40 mouse cellular contexts compared by ENCODE assay signal in genomic region chr6:115896346-115896745, GRCm38 (mm10). TPM values are rescaled to one million over a fixed set of nuclear protein-coding genes. Genes with fewer than 3 reads are reported as not detected.
DNase-seq lines count a peak whose midpoint lies in the region; ATAC-seq and TF ChIP-seq lines count a peak whose summit lies in the region.
"Had no signal": no experiment of that assay in that cellular context is flagged by ENCODE, and none has a peak within 500 bp of the region (broad histone marks: within the 10 kb centered on the region; RNA-seq: fewer than 3 reads in every experiment).

No protein-coding gene starts in this region.

- peaks cover 19% of the 10 kb centered on the region; the same call in 1 of the 2 replicates for H3K36me3 ChIP-seq in forebrain, embryonic 12.5 days (replicated peaks)
- H3K36me3 ChIP-seq: forebrain, embryonic 15.5 days had no signal

- DNase-seq in gastrocnemius, adult 2 months: no peak
- no peak for DNase-seq in gastrocnemius, postnatal 10 days
- no peak for DNase-seq in layer of hippocampus, adult 2 months (ENCODE audit: low spot score in 2 of 2)
- DNase-seq in layer of hippocampus, adult 18-20 months (ENCODE audit: low spot score in 2 of 2): no peak
- peak; percentile 73 for DNase-seq in 3T3-L1 (ENCODE audit: low read depth, low spot score)
- DNase-seq in cerebellum, adult 2 months: no peak
- DNase-seq: adrenal gland, postnatal 25 days; cerebellum, adult 9-11 months; embryo, embryonic 11 days; kidney, adult 2 months; kidney, postnatal 4 days; layer of hippocampus, adult 9-11 months; liver; right cerebral cortex, postnatal 4 days; thymus, adult 2 months; thymus, postnatal 36 days had no signal

- no peak for ATAC-seq in forebrain, embryonic 12.5 days (ENCODE audit: low FRiP score)
- ATAC-seq: forebrain, embryonic 15.5 days; hindbrain, postnatal 0 days; intestine, embryonic 15.5 days had no signal

- peaks cover 21% of the 10 kb centered on the region for H3K4me1 ChIP-seq in brown adipose tissue, adult 24 weeks (ENCODE audit: control insufficient read depth, insufficient read depth, insufficient read length, low read length)
- peaks cover 14% of the 10 kb centered on the region for H3K4me1 ChIP-seq in cerebellum, adult 2 months (ENCODE audit: control insufficient read depth, insufficient read depth, low read length)
- H3K4me1 ChIP-seq in forebrain, embryonic 12.5 days: peaks cover 13% of the 10 kb centered on the region

- no peak for TF ChIP-seq CTCF in gastrocnemius, adult 2 months (IDR thresholded peaks at IDR 0.05)
- TF ChIP-seq CTCF in layer of hippocampus, adult 2 months (conservative IDR thresholded peaks at IDR 0.05): no peak
- TF ChIP-seq CTCF in cerebellum, adult 2 months (IDR thresholded peaks at IDR 0.05; ENCODE audit: borderline replicate concordance, insufficient read depth, low read depth, low read length): no peak

- no peak overlapping the region for H3K4me2 ChIP-seq in forebrain, embryonic 12.5 days
- H3K4me2 ChIP-seq: forebrain, embryonic 15.5 days; hindbrain, embryonic 12.5 days; intestine, embryonic 15.5 days; midbrain, embryonic 11.5 days; neural tube, embryonic 13.5 days had no signal

- H3K9ac ChIP-seq in forebrain, embryonic 12.5 days: no peak overlapping the region
- H3K9ac ChIP-seq: forebrain, embryonic 15.5 days; intestine, embryonic 15.5 days; liver, embryonic 14.5 days; neural tube, embryonic 13.5 days had no signal

- no peak overlapping the region for H3K4me3 ChIP-seq in gastrocnemius, adult 2 months
- H3K4me3 ChIP-seq in layer of hippocampus, adult 2 months: no peak overlapping the region
- no peak overlapping the region for H3K4me3 ChIP-seq in brown adipose tissue, adult 24 weeks (ENCODE audit: insufficient read depth, low read depth, low read length)
- no peak overlapping the region for H3K4me3 ChIP-seq in cerebellum, adult 2 months (replicated peaks; ENCODE audit: insufficient read depth, low read depth, low read length)
- H3K4me3 ChIP-seq in forebrain, embryonic 12.5 days (replicated peaks): no peak overlapping the region
- H3K4me3 ChIP-seq: forebrain, embryonic 15.5 days; hindbrain, embryonic 12.5 days; intestine, embryonic 15.5 days; myocyte; neural tube, embryonic 13.5 days had no signal

- WGBS in cerebellum, adult 2 months: 70% methylated on average over 1 of the region's 1 CpGs
- 30% methylated on average over 1 of the region's 1 CpGs for WGBS in forebrain, embryonic 12.5 days

- peak overlapping the region; percentile 64 for H3K27ac ChIP-seq in gastrocnemius, adult 2 months
- peak overlapping the region; percentile 46 for H3K27ac ChIP-seq in layer of hippocampus, adult 2 months
- 0 out of 2 replicates have a peak overlapping the region, but pooled peaks have one; percentile 13 for H3K27ac ChIP-seq in brown adipose tissue, adult 24 weeks (replicated peaks; ENCODE audit: low read depth, low read length)
- H3K27ac ChIP-seq in cerebellum, adult 2 months (ENCODE audit: insufficient read depth, low read length): no peak overlapping the region
- H3K27ac ChIP-seq in forebrain, embryonic 12.5 days: no peak overlapping the region
- H3K27ac ChIP-seq: forebrain, embryonic 15.5 days; hindbrain, embryonic 12.5 days; hindbrain, postnatal 0 days; intestine, embryonic 15.5 days; liver, embryonic 14.5 days; neural tube, embryonic 13.5 days had no signal

- H3K9me3 ChIP-seq in forebrain, embryonic 12.5 days: no peaks in the 10 kb centered on the region
- H3K9me3 ChIP-seq: forebrain, embryonic 15.5 days; hindbrain, embryonic 12.5 days; intestine, embryonic 15.5 days; neural tube, embryonic 13.5 days had no signal

- no peaks in the 10 kb centered on the region for H3K27me3 ChIP-seq in cerebellum, adult 2 months (ENCODE audit: control insufficient read depth, insufficient read depth, low read length)
- H3K27me3 ChIP-seq in forebrain, embryonic 12.5 days: no peaks in the 10 kb centered on the region
- H3K27me3 ChIP-seq: forebrain, embryonic 15.5 days; hindbrain, embryonic 12.5 days; intestine, embryonic 15.5 days; neural tube, embryonic 13.5 days had no signal

- intact Hi-C loops in gastrocnemius, adult 2 months (cut with DNase I): no loop called here

- TF ChIP-seq POLR2A in cerebellum, adult 2 months (IDR thresholded peaks at IDR 0.05; ENCODE audit: borderline replicate concordance, insufficient read depth, low read length): no peak

RNA-seq across cellular contexts. Expression of gene Rho, which starts 35.2 kb away (rescaled TPM):
- total RNA-seq in gastrocnemius, adult 2 months (2021): under 1 TPM in 1 of 2 experiments, not detected in 1; 0.06 TPM
- total RNA-seq in gastrocnemius, postnatal 10 days (2021): under 1 TPM; 0.19 to 0.32 TPM
- 1 to 10 TPM in 1 of 2 experiments, under 1 TPM in 1; 0.49 to 1.1 TPM for total RNA-seq in layer of hippocampus, adult 2 months (2021)
- 1 to 10 TPM in 1 of 2 experiments, under 1 TPM in 1; 0.89 to 1.0 TPM for total RNA-seq in layer of hippocampus, adult 18-20 months (2021)
- not detected in 2 replicates for polyA plus RNA-seq in brown adipose tissue, adult 24 weeks (2012; ENCODE audit: insufficient read depth, insufficient read length, missing spikeins)
- polyA plus RNA-seq in cerebellum, adult 2 months (2012; rRNA removed): 0.79 and 0.89 TPM in 2 replicates
- 0.43 TPM in 1 of 2 replicates, not detected in the other for polyA plus RNA-seq in forebrain, embryonic 12.5 days (2016; fragmentation: Nextera tagmentation; extraction: Ambion mirVana)
- total RNA-seq: gastrocnemius, adult 8-10 months; heart, postnatal 36 days; MEL had no signal
- polyA plus RNA-seq: heart, embryonic 14.5 days; midbrain, embryonic 11.5 days had no signal

RNA-seq across cellular contexts. Expression of gene Ift122, which starts 43.1 kb away (rescaled TPM):
- 1 to 10 TPM; 4.9 to 5.1 TPM for total RNA-seq in gastrocnemius, adult 2 months (2021)
- 10 to 100 TPM; 19.3 to 21.9 TPM for total RNA-seq in gastrocnemius, postnatal 10 days (2021)
- total RNA-seq in layer of hippocampus, adult 2 months (2021): 10 to 100 TPM; 30.3 TPM
- 10 to 100 TPM; 26.4 to 33.5 TPM for total RNA-seq in layer of hippocampus, adult 18-20 months (2021)
- 2.0 and 3.7 TPM in 2 replicates for polyA plus RNA-seq in brown adipose tissue, adult 24 weeks (2012; ENCODE audit: insufficient read depth, insufficient read length, missing spikeins)
- 22.3 TPM in 2 replicates for polyA plus RNA-seq in cerebellum, adult 2 months (2012; rRNA removed)
- 29.9 and 30.5 TPM in 2 replicates for polyA plus RNA-seq in forebrain, embryonic 12.5 days (2016; fragmentation: Nextera tagmentation; extraction: Ambion mirVana)

RNA-seq across cellular contexts. Expression of gene Mbd4, which starts 43.2 kb away (rescaled TPM):
- under 1 TPM; 0.75 to 0.77 TPM for total RNA-seq in gastrocnemius, adult 2 months (2021)
- 1 to 10 TPM; 2.3 to 3.7 TPM for total RNA-seq in gastrocnemius, postnatal 10 days (2021)
- total RNA-seq in layer of hippocampus, adult 2 months (2021): 1 to 10 TPM; 6.3 to 6.8 TPM
- 1 to 10 TPM; 5.8 to 7.2 TPM for total RNA-seq in layer of hippocampus, adult 18-20 months (2021)
- polyA plus RNA-seq in brown adipose tissue, adult 24 weeks (2012; ENCODE audit: insufficient read depth, insufficient read length, missing spikeins): 0.48 and 1.0 TPM in 2 replicates
- polyA plus RNA-seq in cerebellum, adult 2 months (2012; rRNA removed): 9.5 and 10.9 TPM in 2 replicates
- 28.7 TPM in 2 replicates for polyA plus RNA-seq in forebrain, embryonic 12.5 days (2016; fragmentation: Nextera tagmentation; extraction: Ambion mirVana)

RNA-seq across cellular contexts. Expression of gene H1foo, which starts 48.4 kb away (rescaled TPM):
- total RNA-seq in gastrocnemius, adult 2 months (2021): not detected
- total RNA-seq in gastrocnemius, postnatal 10 days (2021): not detected
- not detected for total RNA-seq in layer of hippocampus, adult 2 months (2021)
- not detected for total RNA-seq in layer of hippocampus, adult 18-20 months (2021)
- polyA plus RNA-seq in brown adipose tissue, adult 24 weeks (2012; ENCODE audit: insufficient read depth, insufficient read length, missing spikeins): not detected in 2 replicates
- not detected in 2 replicates for polyA plus RNA-seq in cerebellum, adult 2 months (2012; rRNA removed)
- polyA plus RNA-seq in forebrain, embryonic 12.5 days (2016; fragmentation: Nextera tagmentation; extraction: Ambion mirVana): not detected in 2 replicates
- total RNA-seq: adrenal gland, adult 18-20 months; adrenal gland, postnatal 25 days; gastrocnemius, adult 8-10 months; heart, postnatal 36 days; left cerebral cortex, adult 18-20 months; left cerebral cortex, postnatal 14 days; MEL; midbrain, postnatal 0 days had no signal
- polyA plus RNA-seq: brain, embryonic 14.5 days; embryonic facial prominence, embryonic 14.5 days; forebrain, embryonic 15.5 days; frontal cortex, adult 2 months; heart, embryonic 14.5 days; hindbrain, embryonic 12.5 days; hindbrain, postnatal 0 days; intestine, embryonic 15.5 days; kidney, adult 2 months; kidney, embryonic 16.5 days; limb, embryonic 11.5 days; liver, embryonic 14.5 days; midbrain, embryonic 11.5 days; midbrain, postnatal 0 days; myocyte; neural tube, embryonic 13.5 days; spleen, adult 2 months had no signal

RNA-seq across cellular contexts. Expression of gene Efcab12, which starts 58.1 kb away (rescaled TPM):
- total RNA-seq in gastrocnemius, adult 2 months (2021): not detected
- total RNA-seq in gastrocnemius, postnatal 10 days (2021): under 1 TPM; 0.12 to 0.14 TPM
- total RNA-seq in layer of hippocampus, adult 2 months (2021): 1 to 10 TPM; 3.9 to 4.5 TPM
- total RNA-seq in layer of hippocampus, adult 18-20 months (2021): 1 to 10 TPM; 3.2 to 4.0 TPM
- 0.46 TPM in 1 of 2 replicates, not detected in the other for polyA plus RNA-seq in brown adipose tissue, adult 24 weeks (2012; ENCODE audit: insufficient read depth, insufficient read length, missing spikeins)
- polyA plus RNA-seq in cerebellum, adult 2 months (2012; rRNA removed): 5.1 and 5.8 TPM in 2 replicates
- 1.7 and 2.3 TPM in 2 replicates for polyA plus RNA-seq in forebrain, embryonic 12.5 days (2016; fragmentation: Nextera tagmentation; extraction: Ambion mirVana)
- total RNA-seq: MEL had no signal
- polyA plus RNA-seq: myocyte had no signal

Comparison
In these comparisons a context has a peak if more than half of its experiments do, and no peak if none do; other contexts are left out.
1. H3K27ac ChIP-seq: peak in gastrocnemius, adult 2 months (single experiment), layer of hippocampus, adult 2 months (single experiment) and brown adipose tissue, adult 24 weeks (single experiment); none in cerebellum, adult 2 months (single experiment) and forebrain, embryonic 12.5 days (single experiment).